Mouse (Mus musculus) cerebellum, adult 11-12 months (tissue): ENCODE results near the gene Fam213a.

ENCODE experiments used
- DNase-seq: peaks from one replicate; pipeline ENCODE4 v3.0.0; 2022

Gene Fam213a

GRCm38 (mm10) chr14:41004201-41005141 is 9.1 kb downstream of the Fam213a start:
- DNase-seq, result no peak

GRCm38 (mm10) chr14:41001576-41001975 is 12.0 kb downstream of the Fam213a start:
- DNase-seq, result no peak

- no peak for DNase-seq
Measured at GRCm38 (mm10) chr14:41000801-41001200, 12.8 kb downstream of the Fam213a start.

- no peak for DNase-seq
Measured at GRCm38 (mm10) chr14:40999904-41000645, 13.5 kb downstream of the Fam213a start.

- no peak for DNase-seq
Measured at GRCm38 (mm10) chr14:40996171-40996570, 17.4 kb downstream of the Fam213a start.

- DNase-seq, result no peak
Measured at GRCm38 (mm10) chr14:40992464-40992863, 21.1 kb downstream of the Fam213a start.

GRCm38 (mm10) chr14:40988780-40989179 is 24.8 kb downstream of the Fam213a start:
- DNase-seq, result no peak

- DNase-seq, result no peak
Measured at GRCm38 (mm10) chr14:40987184-40987583, 26.4 kb downstream of the Fam213a start.

- DNase-seq, result no peak
Measured at GRCm38 (mm10) chr14:40985635-40986034, 28.0 kb downstream of the Fam213a start.

GRCm38 (mm10) chr14:40979723-40980122 is 33.9 kb downstream of the Fam213a start:
- DNase-seq, result no peak

GRCm38 (mm10) chr14:40979002-40979401 is 34.6 kb downstream of the Fam213a start:
- no peak for DNase-seq

GRCm38 (mm10) chr14:40975127-40975721 is 38.4 kb downstream of the Fam213a start:
- peak; percentile 55 for DNase-seq

- no peak for DNase-seq
Measured at GRCm38 (mm10) chr14:40968051-40968450, 45.5 kb downstream of the Fam213a start.

GRCm38 (mm10) chr14:40967598-40967900 is 46.0 kb downstream of the Fam213a start:
- DNase-seq, result no peak

- DNase-seq, result peak; percentile 95
Measured at GRCm38 (mm10) chr14:40966862-40967597, 46.6 kb downstream of the Fam213a start.

- no peak for DNase-seq
Measured at GRCm38 (mm10) chr14:40966392-40966861, 47.2 kb downstream of the Fam213a start, which contains the start of gene Tspan14. Gene Tspan14 (minus strand): TSS chr14:40966807.

GRCm38 (mm10) chr14:40965507-40966356 is 47.9 kb downstream of the Fam213a start:
- peak; percentile 55 for DNase-seq

- DNase-seq, result no peak
Measured at GRCm38 (mm10) chr14:40964881-40965280, 48.7 kb downstream of the Fam213a start.

GRCm38 (mm10) chr14:40964214-40964610 is 49.4 kb downstream of the Fam213a start:
- DNase-seq, result no peak

GRCm38 (mm10) chr14:40963501-40964213 is 49.9 kb downstream of the Fam213a start:
- no peak for DNase-seq
